Mouse (Mus musculus) bone marrow, adult 2 months (tissue): ENCODE data around the gene Apbb2. TPM values are rescaled to one million over a fixed set of nuclear protein-coding genes. Genes with fewer than 3 reads are reported as not detected.

Source experiments
- H3K27ac ChIP-seq: fragments of 200-500 bp; 2 replicates; pipeline ENCODE4 v1.5.1; 2012; ENCODE audit warnings: low read depth, mild to moderate bottlenecking, control low read depth, inconsistent platforms, low read length; ENCODE audit not compliant: control insufficient read depth, poor library complexity, insufficient read depth
- H3K4me1 ChIP-seq: fragments of 200-500 bp; 2 replicates; pipeline ENCODE4 v1.6.1; 2011; ENCODE audit warnings: low read length; ENCODE audit not compliant: control insufficient read depth, insufficient read depth
- H3K4me3 ChIP-seq: fragments of 200-500 bp; replicated peaks from 2 replicates; pipeline ENCODE3; 2011; ENCODE audit warnings: mild to moderate bottlenecking, low read depth, low read length, control low read depth; ENCODE audit not compliant: control insufficient read depth
- CTCF ChIP-seq: fragments of 200-500 bp; IDR thresholded peaks from 2 replicates; pipeline ENCODE4 v1.5.1; 2011; ENCODE audit warnings: low read length, control low read depth; ENCODE audit not compliant: control insufficient read depth, insufficient read depth
- POLR2A ChIP-seq: fragments of 200-500 bp; IDR thresholded peaks from 2 replicates; pipeline ENCODE4 v1.6.1; 2011; ENCODE audit warnings: low read depth, mild to moderate bottlenecking, control low read depth, low read length, borderline replicate concordance; ENCODE audit not compliant: control insufficient read depth
- whole genome bisulfite sequencing: fragments of 180-500 bp; shearing (Covaris S2); methylation state at CpG from one replicate; pipeline ENCODE4 v1.1.7; 2018; 5-methylcytosine and 5-hydroxymethylcytosine counted together
- polyA plus RNA-seq: library from polyadenylated mRNA; stranded (reverse); fragments of >200 nt; gene quantifications from 2 replicates; pipeline ENCODE4 v1.2.4, GENCODE M21; 2011; ENCODE audit warnings: low replicate concordance; ENCODE audit not compliant: missing spikeins, insufficient read depth, insufficient read length

Gene Apbb2
- polyA plus RNA-seq, 1 experiment, result 6.6 TPM

- H3K4me3 ChIP-seq, result no peak overlapping the region
- no peak for TF ChIP-seq CTCF
- no peak for TF ChIP-seq POLR2A
- H3K27ac ChIP-seq, result no peak overlapping the region
- H3K4me1 ChIP-seq, result no peaks in the 10 kb centered on the region
- WGBS, result 72% methylated on average over 12 of the region's 12 CpGs
These were observed 145.0 kb downstream of the Apbb2 start for GRCm38 (mm10) chr5:66473599-66473998.

- H3K4me3 ChIP-seq, result no peak overlapping the region
- no peak overlapping the region for H3K27ac ChIP-seq
- TF ChIP-seq CTCF (no peak), POLR2A (no peak)
- 76% methylated on average over 5 of the region's 5 CpGs for WGBS
- no peaks in the 10 kb centered on the region for H3K4me1 ChIP-seq
These were observed 147.7 kb downstream of the Apbb2 start for GRCm38 (mm10) chr5:66470837-66471236.

GRCm38 (mm10) chr5:66469685-66470084 lies 148.9 kb downstream of the Apbb2 start:
- TF ChIP-seq POLR2A (no peak), CTCF (no peak)
- Histone ChIP-seq H3K4me3 (no peak overlapping the region), H3K27ac (no peak overlapping the region), H3K4me1 (no peaks in the 10 kb centered on the region)
- 41% methylated on average over 11 of the region's 11 CpGs for WGBS

- H3K27ac ChIP-seq, result no peak overlapping the region
- WGBS, result 61% methylated on average over 4 of the region's 4 CpGs
- H3K4me3 ChIP-seq, result no peak overlapping the region
- TF ChIP-seq POLR2A (no peak), CTCF (no peak)
- no peaks in the 10 kb centered on the region for H3K4me1 ChIP-seq
These were observed 150.1 kb downstream of the Apbb2 start for GRCm38 (mm10) chr5:66468331-66469001.

DNA sequence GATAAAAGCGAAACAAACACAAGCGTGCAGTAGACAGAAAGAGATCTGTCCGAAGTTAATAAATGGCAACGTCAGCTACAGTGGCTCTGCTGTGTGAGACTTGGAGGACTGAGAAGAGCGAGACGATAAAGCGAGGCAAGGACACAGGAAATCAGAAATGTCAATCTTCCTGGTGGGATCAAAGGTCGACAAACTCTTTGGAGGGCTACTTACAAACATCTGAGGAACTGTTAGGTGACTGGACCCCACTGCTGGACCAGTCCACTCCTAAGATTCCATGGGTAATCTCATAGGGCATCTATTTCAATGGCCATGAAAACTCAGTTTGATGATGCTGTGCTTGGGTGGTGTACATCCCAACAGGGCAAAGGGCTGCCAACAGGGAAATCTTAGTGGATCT lies 155.9 kb downstream of the Apbb2 start:
- H3K4me3 ChIP-seq, result no peak overlapping the region
- H3K27ac ChIP-seq, result no peak overlapping the region
- WGBS, result 90% methylated on average over 8 of the region's 8 CpGs
- TF ChIP-seq CTCF (no peak), POLR2A (no peak)
- no peaks in the 10 kb centered on the region; the same call in 1 of the 2 replicates for H3K4me1 ChIP-seq

GRCm38 (mm10) chr5:66458851-66459250 lies 159.7 kb downstream of the Apbb2 start:
- Histone ChIP-seq H3K4me1 (no peaks in the 10 kb centered on the region; the same call in 1 of the 2 replicates), H3K27ac (no peak overlapping the region), H3K4me3 (no peak overlapping the region)
- TF ChIP-seq CTCF (no peak), POLR2A (no peak)
- 36% methylated on average over 5 of the region's 5 CpGs for WGBS

DNA sequence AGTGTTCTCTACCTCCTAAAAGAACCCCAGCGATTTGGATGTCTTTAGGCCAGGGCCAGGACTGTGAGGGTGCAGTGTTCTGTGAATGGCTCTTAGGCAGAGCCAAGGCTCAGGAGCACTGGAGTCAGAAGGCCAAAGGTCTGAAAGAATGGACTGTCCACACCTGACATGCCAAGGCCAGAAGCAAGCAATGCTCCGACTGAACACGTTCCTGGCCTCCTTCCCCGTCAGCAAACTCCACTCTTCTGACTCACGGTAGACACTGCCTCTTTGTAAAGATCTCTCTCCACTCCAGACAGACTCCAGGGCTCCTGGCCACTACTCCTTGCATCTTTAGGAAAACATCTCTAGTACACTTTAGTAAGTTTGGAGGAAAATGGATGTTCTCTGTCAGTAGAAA lies 163.3 kb downstream of the Apbb2 start:
- H3K27ac ChIP-seq, result no peak overlapping the region
- 89% methylated on average over 5 of the region's 5 CpGs for WGBS
- no peak overlapping the region for H3K4me3 ChIP-seq
- H3K4me1 ChIP-seq, result no peaks in the 10 kb centered on the region; the same call in 1 of the 2 replicates
- no peak for TF ChIP-seq CTCF
- no peak for TF ChIP-seq POLR2A

GRCm38 (mm10) chr5:66454826-66455225 lies 163.8 kb downstream of the Apbb2 start:
- WGBS, result 74% methylated on average over 4 of the region's 4 CpGs
- Histone ChIP-seq H3K4me3 (no peak overlapping the region), H3K27ac (no peak overlapping the region), H3K4me1 (no peaks in the 10 kb centered on the region; the same call in 1 of the 2 replicates)
- TF ChIP-seq POLR2A, result no peak
- TF ChIP-seq CTCF, result no peak
